Mouse (Mus musculus): Measurements from ENCODE around the gene Gpr35. TPM values are rescaled to one million over a fixed set of nuclear protein-coding genes. Genes with fewer than 3 reads are reported as not detected.

Gpr35 gene
- total RNA-seq, 2 experiments from 2014 or later: 0.94 TPM; not detected in 1

GRCm38 (mm10) chr1:93029387-93029786, 78.7 kb downstream of the Gpr35 start:
- no peak for ATAC-seq (replicated peaks; ENCODE audit: low FRiP score, low TSS enrichment, poor library complexity, severe bottlenecking)

DNA sequence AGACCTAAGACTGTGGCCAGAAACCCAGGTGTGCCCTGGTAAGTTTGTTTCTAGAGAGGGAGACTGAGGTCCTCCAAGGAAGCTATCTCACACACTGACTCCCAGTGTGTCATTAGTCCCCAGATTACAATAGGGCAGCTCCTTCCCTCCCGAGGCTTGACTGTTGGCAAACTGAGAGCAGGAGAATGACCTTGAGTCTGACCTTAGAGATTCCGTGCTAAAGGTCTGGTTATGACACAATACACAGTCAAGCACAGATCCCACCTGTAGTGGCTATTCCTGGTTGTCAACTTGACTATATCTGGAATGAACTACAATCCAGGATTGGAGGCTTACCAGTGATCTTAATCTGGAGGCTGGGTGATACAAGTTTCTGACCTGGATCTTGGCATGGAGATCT, 79.4 kb downstream of the Gpr35 start:
- no peak for ATAC-seq (replicated peaks; ENCODE audit: low FRiP score, low TSS enrichment, poor library complexity, severe bottlenecking)

GRCm38 (mm10) chr1:93031199-93031598, 80.5 kb downstream of the Gpr35 start:
- ATAC-seq (replicated peaks; ENCODE audit: low FRiP score, low TSS enrichment, poor library complexity, severe bottlenecking): no peak

DNA sequence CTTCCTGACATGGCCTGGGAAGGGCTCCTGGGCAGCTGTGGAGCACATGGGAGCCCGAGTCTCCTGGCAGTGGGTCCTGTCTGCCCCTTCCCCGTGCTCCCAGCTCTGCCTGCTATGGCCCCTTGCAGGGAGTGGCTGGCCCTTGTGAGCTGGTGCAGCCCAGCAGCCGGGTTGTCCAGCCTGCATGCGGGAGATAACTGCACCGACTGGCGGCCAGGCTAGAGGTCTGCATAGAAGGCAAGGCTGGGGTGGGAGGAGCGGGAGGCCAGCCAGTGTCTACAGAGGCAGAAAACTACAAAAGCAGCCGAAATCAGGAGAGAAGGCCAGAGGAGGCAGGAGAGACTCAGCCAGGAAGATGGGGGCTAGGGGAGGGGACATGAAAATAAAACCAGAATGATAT, 83.3 kb downstream of the Gpr35 start:
- ATAC-seq (replicated peaks; ENCODE audit: low FRiP score, low TSS enrichment, poor library complexity, severe bottlenecking): no peak

DNA sequence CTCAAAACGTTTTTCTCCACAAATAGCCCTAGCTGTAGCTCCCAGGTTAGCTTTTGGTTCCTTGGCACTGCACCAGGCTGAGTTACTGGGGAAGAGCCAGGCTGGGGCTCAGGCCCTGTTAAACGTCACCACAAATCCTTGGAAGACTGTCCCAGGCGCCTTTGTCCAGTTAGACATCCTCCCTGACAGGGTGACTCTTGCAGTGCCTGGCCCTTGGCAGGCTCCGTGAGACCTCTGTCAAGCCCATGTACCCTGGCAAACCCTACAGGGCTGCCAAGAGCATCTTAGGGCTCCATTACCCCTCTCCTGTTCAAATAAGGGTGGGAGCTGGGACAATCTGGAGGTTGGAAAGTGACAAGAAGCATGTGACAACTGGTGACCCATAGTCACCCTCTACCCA, 85.3 kb downstream of the Gpr35 start:
- no peak for ATAC-seq (replicated peaks; ENCODE audit: low FRiP score, low TSS enrichment, poor library complexity, severe bottlenecking)

Other genes starting within 250 kb of the Gpr35 start
- gene Gpc1, start 119.2 kb upstream of the Gpr35 start, total RNA-seq (2014; fragmentation: Nextera tagmentation): 1.2 and 2.9 TPM in 2 replicates
- 0.65 and 0.80 TPM in 2 replicates for gene Gpc1, start 119.2 kb upstream of the Gpr35 start, total RNA-seq (2017)
- gene Ankmy1, start 48.0 kb upstream of the Gpr35 start, total RNA-seq (2014; fragmentation: Nextera tagmentation): 1.1 TPM in 1 of 2 replicates, not detected in the other
- 0.42 TPM in 1 of 2 replicates, not detected in the other for gene Ankmy1, start 48.0 kb upstream of the Gpr35 start, total RNA-seq (2017)
- gene Dusp28, start 43.9 kb upstream of the Gpr35 start, total RNA-seq (2014; fragmentation: Nextera tagmentation): 8.8 and 11.6 TPM in 2 replicates
- gene Dusp28, start 43.9 kb upstream of the Gpr35 start, total RNA-seq (2017): 2.3 and 3.6 TPM in 2 replicates
- 70.8 and 72.9 TPM in 2 replicates for gene Rnpepl1, start 40.1 kb upstream of the Gpr35 start, total RNA-seq (2014; fragmentation: Nextera tagmentation)
- 11.2 and 16.8 TPM in 2 replicates for gene Rnpepl1, start 40.1 kb upstream of the Gpr35 start, total RNA-seq (2017)
- gene Capn10, start 16.5 kb upstream of the Gpr35 start, total RNA-seq (2014; fragmentation: Nextera tagmentation): 13.2 and 19.5 TPM in 2 replicates
- 8.5 and 11.4 TPM in 2 replicates for gene Capn10, start 16.5 kb upstream of the Gpr35 start, total RNA-seq (2017)
- not detected in 2 replicates for gene Aqp12, start 55.5 kb downstream of the Gpr35 start, total RNA-seq (2014; fragmentation: Nextera tagmentation)
- not detected in 2 replicates for gene Aqp12, start 55.5 kb downstream of the Gpr35 start, total RNA-seq (2017)
- not detected in 2 replicates for gene Kif1a, start 151.1 kb downstream of the Gpr35 start, total RNA-seq (2014; fragmentation: Nextera tagmentation)
- not detected in 2 replicates for gene Kif1a, start 151.1 kb downstream of the Gpr35 start, total RNA-seq (2017)
- not detected in 2 replicates for gene Agxt, start 184.4 kb downstream of the Gpr35 start, total RNA-seq (2014; fragmentation: Nextera tagmentation)
- gene Agxt, start 184.4 kb downstream of the Gpr35 start, total RNA-seq (2017): not detected in 2 replicates
- not detected in 2 replicates for gene 2310007B03Rik, start 210.1 kb downstream of the Gpr35 start, total RNA-seq (2014; fragmentation: Nextera tagmentation)
- gene 2310007B03Rik, start 210.1 kb downstream of the Gpr35 start, total RNA-seq (2017): not detected in 2 replicates
- gene Crocc2, start 217.9 kb downstream of the Gpr35 start, total RNA-seq (2014; fragmentation: Nextera tagmentation): not detected in 2 replicates
- gene Crocc2, start 217.9 kb downstream of the Gpr35 start, total RNA-seq (2017): not detected in 2 replicates